Mouse (Mus musculus) neutrophil, adult 59 days (primary cell): ENCODE data around the gene Pclo. TPM values are rescaled to one million over a fixed set of nuclear protein-coding genes. Genes with fewer than 3 reads are reported as not detected.

Source experiments
- total RNA-seq, 2 experiments: library from RNA; stranded (reverse); gene quantifications; 1 replicate in 1 of 2; 2 replicates in 1 of 2; pipeline ENCODE4 v1.2.4; 2023

Gene Pclo
- not detected for total RNA-seq

DNA sequence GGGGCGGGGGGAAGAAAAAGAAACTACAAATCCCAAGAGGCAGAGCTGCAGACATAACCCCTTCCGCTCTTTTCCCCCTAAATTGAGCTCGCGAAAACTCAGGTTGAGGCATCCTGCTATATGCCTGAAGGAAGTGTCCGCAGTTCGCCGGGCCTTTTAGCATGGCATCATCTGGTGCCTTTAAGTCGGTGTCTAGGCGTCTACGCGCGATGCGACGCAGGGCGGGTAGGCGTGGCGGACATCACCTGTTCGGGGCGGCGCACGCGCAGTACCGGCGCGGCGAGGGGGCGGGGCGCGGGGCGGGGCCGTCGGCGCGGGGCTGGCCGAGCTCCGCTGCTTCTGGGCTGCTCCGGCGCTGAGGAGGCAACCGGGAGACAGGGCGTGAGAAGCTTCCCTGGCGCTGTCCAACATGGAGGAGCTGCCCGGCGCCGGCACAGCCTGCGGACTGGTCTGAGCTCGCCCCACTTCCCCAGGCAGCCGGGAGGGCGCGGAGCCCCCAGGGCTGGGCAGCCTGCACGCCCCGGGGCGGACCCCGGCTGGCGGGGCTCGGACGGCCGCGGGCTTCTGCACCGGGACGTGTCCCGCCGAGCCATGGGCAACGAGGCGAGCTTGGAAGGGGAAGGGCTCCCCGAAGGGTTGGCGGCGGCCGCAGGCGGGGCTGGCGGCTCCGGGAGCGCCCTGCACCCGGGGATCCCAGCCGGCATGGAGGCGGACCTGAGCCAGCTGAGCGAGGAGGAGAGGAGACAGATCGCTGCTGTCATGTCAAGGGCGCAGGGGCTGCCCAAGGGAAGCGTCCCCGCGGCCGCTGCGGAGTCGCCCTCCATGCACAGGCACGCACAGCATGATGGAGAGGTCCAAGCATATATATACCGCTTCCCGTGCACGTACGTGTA is at the start of gene Pclo:
Pclo (plus strand) TSS at position 288 of the 893 bp plus-strand sequence.

